ENCODE assay signal across 7 mouse cellular contexts in the genomic region with DNA sequence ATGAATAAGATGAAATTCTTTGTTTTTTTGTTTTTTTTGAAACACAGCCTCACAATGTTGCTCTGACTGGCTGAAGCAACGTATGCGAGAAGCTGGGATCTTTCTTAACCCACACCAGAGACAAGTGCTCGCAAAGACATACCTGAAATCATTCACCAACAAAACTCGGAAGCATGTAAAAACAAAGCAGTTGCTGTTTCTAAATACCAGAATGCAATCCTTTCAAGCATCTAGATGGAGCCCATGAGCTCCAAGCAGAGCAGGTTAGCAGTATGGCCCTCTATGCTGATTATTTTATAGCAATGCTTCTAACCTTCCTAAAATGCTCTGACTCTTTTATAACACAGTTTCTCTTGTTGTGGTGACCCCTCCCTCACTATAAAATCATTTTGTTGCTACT. TPM values are rescaled to one million over a fixed set of nuclear protein-coding genes. Genes with fewer than 3 reads are reported as not detected.
DNase-seq lines count a peak whose midpoint lies in the region; ATAC-seq and TF ChIP-seq lines count a peak whose summit lies in the region.

No protein-coding gene starts in this region.

- no peak for TF ChIP-seq EP300 in lung, postnatal 0 days (IDR thresholded peaks at IDR 0.05)

- no peaks in the 10 kb centered on the region for H3K9me3 ChIP-seq in lung, postnatal 0 days (ENCODE audit: low read length)
- no peaks in the 10 kb centered on the region for H3K9me3 ChIP-seq in embryonic facial prominence, embryonic 13.5 days
- H3K9me3 ChIP-seq in limb, embryonic 13.5 days, result no peaks in the 10 kb centered on the region
- H3K9me3 ChIP-seq in stomach, embryonic 15.5 days, result no peaks in the 10 kb centered on the region

- H3K27me3 ChIP-seq in lung, postnatal 0 days (replicated peaks; ENCODE audit: insufficient read depth, low read length), result no peaks in the 10 kb centered on the region
- no peaks in the 10 kb centered on the region for H3K27me3 ChIP-seq in embryonic facial prominence, embryonic 13.5 days
- H3K27me3 ChIP-seq in limb, embryonic 13.5 days, result no peaks in the 10 kb centered on the region
- no peaks in the 10 kb centered on the region for H3K27me3 ChIP-seq in stomach, embryonic 15.5 days (replicated peaks)

- peak overlapping the region; percentile 94 for H3K9ac ChIP-seq in lung, postnatal 0 days (replicated peaks; ENCODE audit: low read depth)
- H3K9ac ChIP-seq in embryonic facial prominence, embryonic 13.5 days, result peak overlapping the region; percentile 99
- H3K9ac ChIP-seq in limb, embryonic 13.5 days, result peak overlapping the region; percentile 100
- 0 out of 2 replicates have a peak overlapping the region, but pooled peaks have one; percentile 80 for H3K9ac ChIP-seq in stomach, embryonic 15.5 days

- H3K27ac ChIP-seq in lung, postnatal 0 days (ENCODE audit: low read length), result peak overlapping the region; percentile 98; the same call in 1 of the 2 replicates
- peak overlapping the region; percentile 98 for H3K27ac ChIP-seq in embryonic facial prominence, embryonic 13.5 days
- peak overlapping the region; percentile 98 for H3K27ac ChIP-seq in limb, embryonic 13.5 days
- H3K27ac ChIP-seq in stomach, embryonic 15.5 days, result peak overlapping the region; percentile 99

- no peak for ATAC-seq in lung, postnatal 0 days
- no peak for ATAC-seq in embryonic facial prominence, embryonic 13.5 days (ENCODE audit: insufficient number of reproducible peaks, insufficient read depth, low FRiP score, low TSS enrichment, low read depth)
- ATAC-seq in limb, embryonic 13.5 days (ENCODE audit: low FRiP score, low read depth), result no peak
- no peak for ATAC-seq in stomach, embryonic 15.5 days (ENCODE audit: insufficient read depth, low FRiP score, low read depth)

- H3K4me2 ChIP-seq in lung, postnatal 0 days (replicated peaks; ENCODE audit: low read depth, low read length), result peak overlapping the region; percentile 77
- peak overlapping the region; percentile 92 for H3K4me2 ChIP-seq in embryonic facial prominence, embryonic 13.5 days
- peak overlapping the region; percentile 90 for H3K4me2 ChIP-seq in limb, embryonic 13.5 days (replicated peaks)
- peak overlapping the region; percentile 67 for H3K4me2 ChIP-seq in stomach, embryonic 15.5 days

- 2% methylated on average over 4 of the region's 4 CpGs for WGBS in lung, postnatal 0 days
- WGBS in embryonic facial prominence, embryonic 13.5 days, result 7% methylated on average over 4 of the region's 4 CpGs
- 6% methylated on average over 4 of the region's 4 CpGs for WGBS in limb, embryonic 13.5 days
- 11% methylated on average over 4 of the region's 4 CpGs for WGBS in stomach, embryonic 15.5 days

- no peaks in the 10 kb centered on the region for H3K36me3 ChIP-seq in lung, postnatal 0 days (ENCODE audit: insufficient read depth, low read length)
- H3K36me3 ChIP-seq in embryonic facial prominence, embryonic 13.5 days, result peaks cover 7% of the 10 kb centered on the region
- peaks cover 9% of the 10 kb centered on the region; the same call in 1 of the 2 replicates for H3K36me3 ChIP-seq in limb, embryonic 13.5 days
- H3K36me3 ChIP-seq in stomach, embryonic 15.5 days, result 0 out of 2 replicates have a peak, but pooled peaks cover 2% of the 10 kb centered on the region

- TF ChIP-seq CTCF in lung, postnatal 0 days (IDR thresholded peaks at IDR 0.05), result peak; percentile 12; the same call in 1 of the 2 replicates

- H3K4me3 ChIP-seq in lung, postnatal 0 days (ENCODE audit: low read depth, low read length), result peak overlapping the region; percentile 98
- peak overlapping the region; percentile 99 for H3K4me3 ChIP-seq in embryonic facial prominence, embryonic 13.5 days
- peak overlapping the region; percentile 100 for H3K4me3 ChIP-seq in limb, embryonic 13.5 days
- H3K4me3 ChIP-seq in stomach, embryonic 15.5 days (replicated peaks), result peak overlapping the region; percentile 84

- peak; percentile 34 for DNase-seq in lung, postnatal 0 days (ENCODE audit: low spot score)
- DNase-seq in lung, postnatal 14 days, result no peak
- DNase-seq in ovary, postnatal 36 days (ENCODE audit: low spot score), result no peak
- no peak for DNase-seq in spleen, adult 18-20 months

- H3K4me1 ChIP-seq in lung, postnatal 0 days (ENCODE audit: insufficient read depth, low read depth, low read length), result peaks cover 8% of the 10 kb centered on the region; the same call in 1 of the 2 replicates
- H3K4me1 ChIP-seq in embryonic facial prominence, embryonic 13.5 days, result peaks cover 21% of the 10 kb centered on the region
- peaks cover 22% of the 10 kb centered on the region for H3K4me1 ChIP-seq in limb, embryonic 13.5 days
- H3K4me1 ChIP-seq in stomach, embryonic 15.5 days, result peaks cover 11% of the 10 kb centered on the region

RNA-seq across cellular contexts. Expression of gene Ppp4r3a, which starts 0.7 kb away (rescaled TPM):
- 16.4 and 20.5 TPM in 2 replicates for polyA plus RNA-seq in lung, postnatal 0 days (2015; fragmentation: Nextera tagmentation; extraction: Ambion mirVana)
- 42.5 and 44.3 TPM in 2 replicates for polyA plus RNA-seq in embryonic facial prominence, embryonic 13.5 days (2015; fragmentation: Nextera tagmentation; extraction: Ambion mirVana)
- 36.6 and 39.3 TPM in 2 replicates for polyA plus RNA-seq in limb, embryonic 13.5 days (2015; fragmentation: Nextera tagmentation; extraction: Ambion mirVana)
- 39.9 and 46.9 TPM in 2 replicates for polyA plus RNA-seq in stomach, embryonic 15.5 days (2015; fragmentation: Nextera tagmentation; extraction: Ambion mirVana)

RNA-seq across cellular contexts. Expression of gene Ccdc88c, which starts 55.4 kb away (rescaled TPM):
- polyA plus RNA-seq in lung, postnatal 0 days (2015; fragmentation: Nextera tagmentation; extraction: Ambion mirVana), result 6.9 and 7.4 TPM in 2 replicates
- polyA plus RNA-seq in embryonic facial prominence, embryonic 13.5 days (2015; fragmentation: Nextera tagmentation; extraction: Ambion mirVana), result 4.5 and 5.5 TPM in 2 replicates
- polyA plus RNA-seq in limb, embryonic 13.5 days (2015; fragmentation: Nextera tagmentation; extraction: Ambion mirVana), result 2.9 and 3.7 TPM in 2 replicates
- 9.4 and 11.1 TPM in 2 replicates for polyA plus RNA-seq in stomach, embryonic 15.5 days (2015; fragmentation: Nextera tagmentation; extraction: Ambion mirVana)
